Mouse (Mus musculus) heart, embryonic 12.5 days (tissue): ENCODE results near the gene Akap13. TPM values are rescaled to one million over a fixed set of nuclear protein-coding genes. Genes with fewer than 3 reads are reported as not detected.

Source experiments
- ATAC-seq: fragments of 200-750 bp; cut with Nextera tagmentation; 2 replicates; pipeline ENCODE4 v1.8.0; 2017; ENCODE audit warnings: moderate TSS enrichment, moderate library complexity; ENCODE audit not compliant: insufficient number of reproducible peaks, low FRiP score
- H3K27ac ChIP-seq: fragments of 300-500 bp; sonication (generic); 2 replicates; pipeline ENCODE4 v1.5.1; 2016; ENCODE audit warnings: mild to moderate bottlenecking, moderate library complexity; ENCODE audit not compliant: poor library complexity, severe bottlenecking
- H3K27me3 ChIP-seq: fragments of 300-500 bp; sonication (generic); replicated peaks from 2 replicates; pipeline ENCODE4 v1.6.1; 2016; ENCODE audit warnings: mild to moderate bottlenecking, moderate library complexity
- H3K36me3 ChIP-seq: fragments of 300-500 bp; sonication (generic); 2 replicates; pipeline ENCODE4 v1.6.1; 2016; ENCODE audit warnings: mild to moderate bottlenecking, moderate library complexity
- H3K4me1 ChIP-seq: fragments of 300-500 bp; sonication (generic); replicated peaks from 2 replicates; pipeline ENCODE4 v1.6.1; 2016; ENCODE audit warnings: mild to moderate bottlenecking
- H3K4me2 ChIP-seq: fragments of 300-500 bp; sonication (generic); 2 replicates; pipeline ENCODE4 v1.6.1; 2016; ENCODE audit warnings: mild to moderate bottlenecking, moderate library complexity
- H3K4me3 ChIP-seq: fragments of 300-500 bp; sonication (generic); 2 replicates; pipeline ENCODE4 v1.5.1; 2016; ENCODE audit warnings: mild to moderate bottlenecking
- H3K9ac ChIP-seq: fragments of 300-500 bp; sonication (generic); 2 replicates; pipeline ENCODE4 v1.6.1; 2016; ENCODE audit warnings: mild to moderate bottlenecking, moderate library complexity
- H3K9me3 ChIP-seq: fragments of 300-500 bp; sonication (generic); replicated peaks from 2 replicates; pipeline ENCODE4 v1.6.1; 2016; ENCODE audit warnings: mild to moderate bottlenecking, moderate library complexity
- WGBS: fragments of 180-500 bp; shearing (Covaris S2); methylation state at CpG from one replicate; pipeline ENCODE4 v1.1.7; 2016; 5-methylcytosine and 5-hydroxymethylcytosine counted together
- polyA plus RNA-seq: library from polyadenylated mRNA; unstranded; fragments of >200 nt; fragmentation: Nextera tagmentation; extraction: Ambion mirVana; gene quantifications from 2 replicates; pipeline ENCODE4 v1.2.1, GENCODE M21; 2016

Gene Akap13
- polyA plus RNA-seq, 1 experiment from 2014 or later, result 66.9 TPM

GRCm38 (mm10) chr7:75486031-75486430, 30.7 kb downstream of the Akap13 start:
- peak overlapping the region; percentile 16; the same call in 1 of the 2 replicates for H3K27ac ChIP-seq
- WGBS, result 50% methylated on average over 2 of the region's 2 CpGs
- ATAC-seq, result no peak
- peaks cover 23% of the 10 kb centered on the region for H3K4me1 ChIP-seq
- H3K9me3 ChIP-seq, result no peaks in the 10 kb centered on the region
- no peaks in the 10 kb centered on the region for H3K36me3 ChIP-seq
- H3K9ac ChIP-seq, result no peak overlapping the region
- H3K4me3 ChIP-seq, result no peak overlapping the region
- no peak overlapping the region for H3K4me2 ChIP-seq
- H3K27me3 ChIP-seq, result no peaks in the 10 kb centered on the region

DNA sequence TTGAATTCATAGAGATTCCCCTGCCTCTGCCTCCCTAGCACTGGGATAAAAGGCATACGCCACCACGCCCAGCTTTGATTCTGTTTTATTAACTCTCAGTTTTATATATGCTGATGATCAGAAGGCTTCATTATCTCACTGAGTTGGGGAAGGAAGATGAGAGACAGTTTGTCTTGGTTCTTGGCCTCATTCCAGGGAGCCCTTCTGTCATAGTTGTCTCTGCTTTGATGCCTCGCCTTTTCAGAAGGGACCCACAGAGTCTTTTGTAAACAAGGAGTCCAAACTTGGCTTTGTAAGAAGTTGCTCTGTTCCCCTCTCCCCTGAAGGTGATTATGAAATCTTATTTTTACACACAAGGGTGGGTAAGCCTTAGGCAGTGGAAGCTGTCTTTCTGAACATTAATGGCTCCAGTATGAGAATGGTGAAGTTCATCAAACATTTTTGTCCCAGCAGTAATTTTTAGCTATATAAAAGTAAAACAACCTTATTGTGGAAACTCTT, 40.7 kb downstream of the Akap13 start:
- 76% methylated on average over 3 of the region's 3 CpGs for WGBS
- peaks cover 62% of the 10 kb centered on the region for H3K4me1 ChIP-seq

GRCm38 (mm10) chr7:75498627-75499026, 43.3 kb downstream of the Akap13 start:
- Histone ChIP-seq H3K4me2 (peak overlapping the region; percentile 19; the same call in 1 of the 2 replicates), H3K27ac (peak overlapping the region; percentile 32; the same call in 1 of the 2 replicates), H3K27me3 (no peaks in the 10 kb centered on the region), H3K9me3 (no peaks in the 10 kb centered on the region), H3K36me3 (no peaks in the 10 kb centered on the region), H3K9ac (peak overlapping the region; percentile 32; the same call in 1 of the 2 replicates), H3K4me1 (peaks cover 54% of the 10 kb centered on the region), H3K4me3 (no peak overlapping the region)
- 31% methylated on average over 5 of the region's 5 CpGs for WGBS
- no peak for ATAC-seq

More for the DNA sequence above, 40.7 kb downstream of the Akap13 start:
- Histone ChIP-seq H3K4me2 (no peak overlapping the region), H3K4me3 (no peak overlapping the region), H3K27me3 (no peaks in the 10 kb centered on the region), H3K36me3 (no peaks in the 10 kb centered on the region), H3K9me3 (no peaks in the 10 kb centered on the region), H3K27ac (0 out of 2 replicates have a peak overlapping the region, but pooled peaks have one; percentile 4), H3K9ac (no peak overlapping the region)
- ATAC-seq, result no peak

GRCm38 (mm10) chr7:75499271-75499670, 43.9 kb downstream of the Akap13 start:
- no peak for ATAC-seq
- 69% methylated on average over 7 of the region's 7 CpGs for WGBS
- no peak overlapping the region for H3K4me2 ChIP-seq
- peak overlapping the region; percentile 41 for H3K27ac ChIP-seq
- no peak overlapping the region for H3K4me3 ChIP-seq
- H3K9ac ChIP-seq, result no peak overlapping the region
- no peaks in the 10 kb centered on the region for H3K27me3 ChIP-seq
- H3K9me3 ChIP-seq, result no peaks in the 10 kb centered on the region
- H3K36me3 ChIP-seq, result no peaks in the 10 kb centered on the region
- H3K4me1 ChIP-seq, result peaks cover 47% of the 10 kb centered on the region

- H3K36me3 ChIP-seq, result no peaks in the 10 kb centered on the region
- H3K9ac ChIP-seq, result no peak overlapping the region; the same call in 1 of the 2 replicates
- WGBS, result 68% methylated on average over 4 of the region's 4 CpGs
- H3K4me2 ChIP-seq, result no peak overlapping the region
- H3K9me3 ChIP-seq, result no peaks in the 10 kb centered on the region
- no peaks in the 10 kb centered on the region for H3K27me3 ChIP-seq
- H3K4me3 ChIP-seq, result no peak overlapping the region
- peaks cover 50% of the 10 kb centered on the region for H3K4me1 ChIP-seq
- ATAC-seq, result no peak
- no peak overlapping the region for H3K27ac ChIP-seq
Observed at GRCm38 (mm10) chr7:75500164-75500563, 44.8 kb downstream of the Akap13 start.

DNA sequence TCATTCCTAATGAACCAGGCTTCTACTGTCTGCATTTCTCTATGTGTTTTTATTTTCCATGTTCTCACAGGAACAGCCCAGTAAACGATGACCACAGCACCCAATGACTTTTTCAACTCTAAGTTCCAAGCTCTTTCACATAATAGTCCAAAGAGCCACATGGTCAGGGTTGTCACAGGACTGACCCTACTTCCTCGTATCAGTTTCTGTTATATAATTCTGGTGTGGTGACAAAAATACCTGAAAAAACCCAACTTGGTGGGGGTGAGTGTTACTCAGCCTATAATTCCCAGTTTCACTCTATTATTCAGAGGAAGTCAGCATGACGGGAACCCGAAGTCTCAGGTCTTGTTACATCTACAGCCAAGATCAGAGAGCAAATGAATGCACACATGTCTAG, 45.5 kb downstream of the Akap13 start:
- H3K9ac ChIP-seq, result no peak overlapping the region
- no peaks in the 10 kb centered on the region for H3K27me3 ChIP-seq
- 91% methylated on average over 4 of the region's 4 CpGs for WGBS
- no peaks in the 10 kb centered on the region for H3K36me3 ChIP-seq
- H3K4me1 ChIP-seq, result peaks cover 46% of the 10 kb centered on the region
- no peak overlapping the region for H3K27ac ChIP-seq
- ATAC-seq, result no peak
- H3K4me3 ChIP-seq, result no peak overlapping the region
- H3K4me2 ChIP-seq, result no peak overlapping the region
- H3K9me3 ChIP-seq, result no peaks in the 10 kb centered on the region

- no peak overlapping the region for H3K4me2 ChIP-seq
- H3K9me3 ChIP-seq, result no peaks in the 10 kb centered on the region
- H3K27me3 ChIP-seq, result no peaks in the 10 kb centered on the region
- ATAC-seq, result peak; percentile 51; the same call in 1 of the 2 replicates
- no peaks in the 10 kb centered on the region for H3K36me3 ChIP-seq
- H3K9ac ChIP-seq, result no peak overlapping the region
- WGBS, result 32% methylated on average over 2 of the region's 2 CpGs
- no peak overlapping the region for H3K27ac ChIP-seq
- no peak overlapping the region for H3K4me3 ChIP-seq
- H3K4me1 ChIP-seq, result peaks cover 44% of the 10 kb centered on the region
Observed at GRCm38 (mm10) chr7:75504524-75504923, 49.2 kb downstream of the Akap13 start.

DNA sequence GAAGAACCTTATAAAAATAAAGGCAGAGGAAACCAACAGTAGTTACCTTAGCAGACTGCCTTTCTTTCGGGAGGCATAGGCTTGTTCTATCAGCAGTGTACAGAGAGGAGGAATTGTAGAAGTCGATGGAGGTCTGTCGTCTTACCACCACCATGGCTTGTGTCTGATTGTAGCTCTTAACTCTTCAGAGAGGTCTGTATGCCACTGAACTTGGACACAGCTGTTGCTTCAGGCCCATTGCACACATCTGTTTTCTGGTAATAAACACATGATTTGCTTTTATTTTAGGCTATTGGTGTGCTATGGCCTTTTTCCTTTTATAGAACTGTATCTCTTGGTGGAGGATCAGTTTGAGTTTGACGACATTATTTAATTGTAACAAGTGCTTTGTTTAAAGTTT, 51.3 kb downstream of the Akap13 start:
- 78% methylated on average over 4 of the region's 4 CpGs for WGBS
- Histone ChIP-seq H3K27ac (no peak overlapping the region), H3K9me3 (no peaks in the 10 kb centered on the region), H3K4me1 (peaks cover 29% of the 10 kb centered on the region), H3K9ac (no peak overlapping the region), H3K36me3 (no peaks in the 10 kb centered on the region), H3K4me3 (no peak overlapping the region), H3K27me3 (no peaks in the 10 kb centered on the region), H3K4me2 (no peak overlapping the region)
- no peak for ATAC-seq

GRCm38 (mm10) chr7:75509085-75509873, 53.9 kb downstream of the Akap13 start:
- H3K4me3 ChIP-seq, result no peak overlapping the region
- H3K27me3 ChIP-seq, result no peaks in the 10 kb centered on the region
- H3K36me3 ChIP-seq, result no peaks in the 10 kb centered on the region
- H3K27ac ChIP-seq, result no peak overlapping the region
- peaks cover 29% of the 10 kb centered on the region for H3K4me1 ChIP-seq
- H3K4me2 ChIP-seq, result no peak overlapping the region
- H3K9ac ChIP-seq, result no peak overlapping the region
- 57% methylated on average over 5 of the region's 5 CpGs for WGBS
- H3K9me3 ChIP-seq, result no peaks in the 10 kb centered on the region
- ATAC-seq, result no peak

GRCm38 (mm10) chr7:75515472-75515871, 60.1 kb downstream of the Akap13 start:
- Histone ChIP-seq H3K9ac (no peak overlapping the region), H3K27ac (no peak overlapping the region), H3K4me1 (peaks cover 22% of the 10 kb centered on the region), H3K9me3 (no peaks in the 10 kb centered on the region), H3K27me3 (no peaks in the 10 kb centered on the region), H3K4me2 (no peak overlapping the region), H3K4me3 (no peak overlapping the region), H3K36me3 (no peaks in the 10 kb centered on the region)
- no peak for ATAC-seq
- 82% methylated on average over 6 of the region's 6 CpGs for WGBS

- H3K9ac ChIP-seq, result no peak overlapping the region
- no peak overlapping the region for H3K27ac ChIP-seq
- no peaks in the 10 kb centered on the region for H3K9me3 ChIP-seq
- 88% methylated on average over 14 of the region's 14 CpGs for WGBS
- H3K4me1 ChIP-seq, result peaks cover 29% of the 10 kb centered on the region
- no peak overlapping the region for H3K4me3 ChIP-seq
- H3K4me2 ChIP-seq, result no peak overlapping the region
- no peaks in the 10 kb centered on the region for H3K27me3 ChIP-seq
- no peak for ATAC-seq
- H3K36me3 ChIP-seq, result no peaks in the 10 kb centered on the region
Observed at GRCm38 (mm10) chr7:75516716-75517619, 61.6 kb downstream of the Akap13 start.
